Mouse (Mus musculus) liver (tissue): Measurements from ENCODE around the gene St8sia4.
"Not testable (repeated sequence)": the region's sequence is repeated elsewhere in the genome, so short reads cannot be mapped to it uniquely, and the experiment has no call there.

Experiments
- DNase-seq: peaks from one replicate; pipeline ENCODE4 v3.0.0-alpha.2; 2020; ENCODE audit warnings: mixed read lengths

Gene St8sia4

GRCm38 (mm10) chr1:95591101-95591500 lies 76.3 kb downstream of the St8sia4 start:
- DNase-seq: no peak

GRCm38 (mm10) chr1:95590108-95590507 lies 77.3 kb downstream of the St8sia4 start:
- DNase-seq: no peak

- DNase-seq: no peak
Measured at GRCm38 (mm10) chr1:95589471-95589870, 77.9 kb downstream of the St8sia4 start.

GRCm38 (mm10) chr1:95583310-95583709 lies 84.1 kb downstream of the St8sia4 start:
- no peak for DNase-seq

GRCm38 (mm10) chr1:95582264-95582663 lies 85.1 kb downstream of the St8sia4 start:
- no peak for DNase-seq

- no peak for DNase-seq
Measured at GRCm38 (mm10) chr1:95572619-95573540, 94.5 kb downstream of the St8sia4 start.

GRCm38 (mm10) chr1:95571106-95571505 lies 96.3 kb downstream of the St8sia4 start:
- no peak for DNase-seq

- DNase-seq: not testable (repeated sequence)
Measured at GRCm38 (mm10) chr1:95554556-95554955, 112.8 kb downstream of the St8sia4 start.

GRCm38 (mm10) chr1:95541460-95541859 lies 125.9 kb downstream of the St8sia4 start:
- DNase-seq: no peak
